Mouse (Mus musculus): Measurements from ENCODE around the gene Olfr1494. TPM values are rescaled to one million over a fixed set of nuclear protein-coding genes. Genes with fewer than 3 reads are reported as not detected.

Gene Olfr1494
- not detected in 2 replicates for polyA plus RNA-seq (2014; fragmentation: Nextera tagmentation; extraction: Ambion mirVana)

DNA sequence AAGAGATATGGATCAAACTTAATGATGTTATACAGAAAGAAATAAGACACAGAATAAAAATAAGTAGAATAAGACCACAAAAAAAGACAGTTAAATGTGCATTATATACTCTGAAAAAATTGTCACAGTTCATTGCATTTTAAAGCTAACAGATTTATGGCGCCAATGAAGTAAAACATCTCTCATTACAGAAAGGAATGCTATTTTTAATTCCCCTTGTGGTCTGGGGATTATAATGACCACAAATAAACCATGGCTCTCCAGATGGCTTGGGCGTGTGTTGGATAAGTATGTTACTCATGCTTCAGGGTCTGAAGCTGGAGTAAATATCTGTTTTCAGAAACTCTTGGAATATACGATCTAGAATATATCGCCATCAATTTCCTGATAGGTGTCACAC lies at the start of gene Olfr1494:
Gene Olfr1494, plus strand, starts transcription at position 301 of the 400 bp plus-strand sequence.
- Histone ChIP-seq H3K9me3 (ENCODE audit: control insufficient read depth, low read length) (no peaks in the 10 kb centered on the region), H3K4me2 (ENCODE audit: low read depth, severe bottlenecking) (no peak within 1 kb of the TSS), H3K27ac (replicated peaks; ENCODE audit: low read depth, low read length) (no peak within 1 kb of the TSS), H3K9ac (ENCODE audit: low read length) (no peak within 1 kb of the TSS), H3K4me1 (ENCODE audit: control insufficient read depth, insufficient read depth, low read length) (no peaks in the 10 kb centered on the region), H3K4me3 (ENCODE audit: low read depth, low read length) (no peak within 1 kb of the TSS), H3K27me3 (ENCODE audit: control insufficient read depth, insufficient read depth, low read length) (no peaks in the 10 kb centered on the region), H3K36me3 (ENCODE audit: control insufficient read depth, insufficient read depth, low read length) (no peaks in the 10 kb centered on the region)
- no peak for DNase-seq (ENCODE audit: low spot score)
- WGBS = 89% methylated on average over 4 of the region's 4 CpGs
- no peak for ATAC-seq (ENCODE audit: insufficient number of reproducible peaks, low FRiP score, low TSS enrichment, low read depth)

DNA sequence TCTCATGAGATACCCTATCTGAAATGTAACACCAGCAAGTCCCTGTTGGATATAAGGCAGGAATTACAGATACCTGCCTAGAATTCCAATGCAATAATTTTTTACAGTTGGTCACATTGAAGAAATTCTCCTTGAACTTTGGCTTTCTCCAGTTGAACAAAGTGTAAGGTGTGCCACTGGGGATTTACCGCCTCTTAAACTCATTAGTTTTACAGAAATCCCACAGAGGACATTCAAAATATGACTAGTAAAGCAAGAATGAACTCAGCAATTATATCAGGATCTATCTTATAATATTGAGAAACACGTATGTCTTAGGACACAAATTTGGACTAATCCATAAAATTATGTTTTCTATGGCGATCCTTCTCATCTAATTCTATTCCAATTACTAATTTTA lies 42.6 kb upstream of the Olfr1494 start, which contains the start of gene Olfr1491:
Gene Olfr1491, plus strand, starts transcription at position 301 of the 400 bp plus-strand sequence.
- 70% methylated on average over 3 of the region's 3 CpGs for WGBS
- no peak for ATAC-seq (ENCODE audit: insufficient number of reproducible peaks, low FRiP score, low TSS enrichment, low read depth)
- no peak within 1 kb of the TSS for H3K4me2 ChIP-seq (ENCODE audit: low read depth, severe bottlenecking)

DNA sequence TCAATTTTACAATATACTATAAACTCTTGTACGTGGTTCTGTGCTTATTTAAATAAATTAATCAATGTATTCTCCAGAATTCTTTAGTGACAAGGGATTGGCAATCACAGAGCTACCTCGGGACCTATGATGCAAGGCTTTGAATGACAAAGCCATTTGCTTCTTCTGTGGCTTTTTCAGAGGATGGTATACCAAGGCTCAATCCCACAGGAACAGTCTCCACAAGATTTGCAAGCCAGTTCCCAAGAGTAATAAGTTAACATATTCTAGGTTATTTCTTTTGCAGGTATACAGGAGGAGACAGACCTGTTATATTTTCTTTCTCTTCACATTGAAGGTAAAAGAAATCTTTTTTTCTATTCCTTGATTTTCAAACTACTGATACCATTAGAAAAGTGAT lies 16.6 kb upstream of the Olfr1494 start, which contains the start of gene Olfr1493-ps1:
Gene Olfr1493-ps1, plus strand, starts transcription at position 301 of the 400 bp plus-strand sequence.
- no peak for ATAC-seq (ENCODE audit: insufficient number of reproducible peaks, low FRiP score, low TSS enrichment, low read depth)
- 57% methylated on average over 2 of the region's 2 CpGs for WGBS

More for the DNA sequence above, 42.6 kb upstream of the Olfr1494 start, which contains the start of gene Olfr1491:
- H3K4me3 ChIP-seq (ENCODE audit: low read depth, low read length) = no peak within 1 kb of the TSS
- no peaks in the 10 kb centered on the region for H3K4me1 ChIP-seq (ENCODE audit: control insufficient read depth, insufficient read depth, low read length)
- DNase-seq (ENCODE audit: low spot score) = no peak
- H3K27ac ChIP-seq (replicated peaks; ENCODE audit: low read depth, low read length) = no peak within 1 kb of the TSS
- no peaks in the 10 kb centered on the region for H3K9me3 ChIP-seq (ENCODE audit: control insufficient read depth, low read length)
- H3K27me3 ChIP-seq (ENCODE audit: control insufficient read depth, insufficient read depth, low read length) = no peaks in the 10 kb centered on the region
- H3K9ac ChIP-seq (ENCODE audit: low read length) = no peak within 1 kb of the TSS
- no peaks in the 10 kb centered on the region for H3K36me3 ChIP-seq (ENCODE audit: control insufficient read depth, insufficient read depth, low read length)

DNA sequence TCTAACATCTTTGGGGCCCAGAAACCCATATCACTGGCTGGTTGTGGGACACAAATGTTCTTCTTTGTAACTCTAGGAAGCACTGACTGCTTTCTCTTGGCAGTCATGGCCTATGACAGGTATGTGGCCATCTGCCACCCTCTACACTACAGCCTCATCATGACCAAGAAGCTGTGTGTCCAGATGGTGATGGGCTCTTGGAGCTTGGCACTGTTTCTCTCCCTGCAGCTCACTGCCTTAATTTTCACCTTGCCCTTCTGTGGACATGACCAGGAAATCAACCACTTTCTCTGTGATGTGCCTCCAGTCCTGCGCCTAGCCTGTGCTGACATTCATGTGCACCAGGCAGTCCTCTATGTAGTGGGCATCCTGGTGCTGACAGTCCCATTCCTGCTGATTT lies 9.8 kb downstream of the Olfr1494 start:
- H3K4me3 ChIP-seq (ENCODE audit: low read depth, low read length) = no peak overlapping the region
- H3K27ac ChIP-seq (replicated peaks; ENCODE audit: low read depth, low read length) = no peak overlapping the region
- DNase-seq (ENCODE audit: low spot score) (no peak), ATAC-seq (ENCODE audit: insufficient number of reproducible peaks, low FRiP score, low TSS enrichment, low read depth) (no peak)
- WGBS = 100% methylated on average over 1 of the region's 1 CpGs
- H3K9me3 ChIP-seq (ENCODE audit: control insufficient read depth, low read length) = no peaks in the 10 kb centered on the region; the same call in 1 of the 2 replicates
- no peaks in the 10 kb centered on the region for H3K4me1 ChIP-seq (ENCODE audit: control insufficient read depth, insufficient read depth, low read length)
- no peaks in the 10 kb centered on the region for H3K36me3 ChIP-seq (ENCODE audit: control insufficient read depth, insufficient read depth, low read length)
- H3K27me3 ChIP-seq (ENCODE audit: control insufficient read depth, insufficient read depth, low read length) = no peaks in the 10 kb centered on the region
- no peak overlapping the region for H3K9ac ChIP-seq (ENCODE audit: low read length)
- H3K4me2 ChIP-seq (ENCODE audit: low read depth, severe bottlenecking) = no peak overlapping the region

More for the DNA sequence above, 16.6 kb upstream of the Olfr1494 start, which contains the start of gene Olfr1493-ps1:
- Histone ChIP-seq H3K4me1 (ENCODE audit: control insufficient read depth, insufficient read depth, low read length) (no peaks in the 10 kb centered on the region), H3K27ac (replicated peaks; ENCODE audit: low read depth, low read length) (no peak within 1 kb of the TSS), H3K9me3 (ENCODE audit: control insufficient read depth, low read length) (no peaks in the 10 kb centered on the region), H3K9ac (ENCODE audit: low read length) (no peak within 1 kb of the TSS), H3K27me3 (ENCODE audit: control insufficient read depth, insufficient read depth, low read length) (no peaks in the 10 kb centered on the region), H3K36me3 (ENCODE audit: control insufficient read depth, insufficient read depth, low read length) (no peaks in the 10 kb centered on the region), H3K4me2 (ENCODE audit: low read depth, severe bottlenecking) (no peak within 1 kb of the TSS), H3K4me3 (ENCODE audit: low read depth, low read length) (no peak within 1 kb of the TSS)
- no peak for DNase-seq (ENCODE audit: low spot score)

DNA sequence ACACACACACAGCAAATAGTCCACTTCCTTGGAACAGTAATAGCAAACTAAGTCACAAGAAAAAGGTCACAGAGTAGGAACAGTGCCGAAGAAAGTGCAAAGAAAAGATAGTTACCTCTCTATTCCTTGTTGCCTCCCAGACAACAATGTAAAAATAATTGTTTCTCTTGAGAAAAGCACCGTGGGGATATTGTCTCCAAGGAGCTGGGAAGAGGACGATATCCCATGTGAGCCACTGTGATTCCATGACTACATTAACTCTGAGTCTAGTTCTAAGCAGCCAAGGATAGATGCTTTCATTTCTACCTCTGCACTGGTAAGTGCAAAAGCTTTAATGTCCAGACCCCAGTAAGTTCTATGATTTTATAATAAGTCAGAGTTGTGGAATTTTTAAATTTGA lies 24.8 kb downstream of the Olfr1494 start, which contains the start of gene Olfr1495:
Gene Olfr1495, plus strand, starts transcription at position 301 of the 400 bp plus-strand sequence.
- WGBS = 89% methylated on average over 3 of the region's 3 CpGs
- Histone ChIP-seq H3K9ac (ENCODE audit: low read length) (no peak within 1 kb of the TSS), H3K4me2 (ENCODE audit: low read depth, severe bottlenecking) (no peak within 1 kb of the TSS), H3K27ac (replicated peaks; ENCODE audit: low read depth, low read length) (no peak within 1 kb of the TSS), H3K4me1 (ENCODE audit: control insufficient read depth, insufficient read depth, low read length) (no peaks in the 10 kb centered on the region), H3K4me3 (ENCODE audit: low read depth, low read length) (no peak within 1 kb of the TSS), H3K27me3 (ENCODE audit: control insufficient read depth, insufficient read depth, low read length) (no peaks in the 10 kb centered on the region), H3K36me3 (ENCODE audit: control insufficient read depth, insufficient read depth, low read length) (no peaks in the 10 kb centered on the region), H3K9me3 (ENCODE audit: control insufficient read depth, low read length) (no peaks in the 10 kb centered on the region; the same call in 1 of the 2 replicates)
- ATAC-seq (ENCODE audit: insufficient number of reproducible peaks, low FRiP score, low TSS enrichment, low read depth) = no peak
- no peak for DNase-seq (ENCODE audit: low spot score)

DNA sequence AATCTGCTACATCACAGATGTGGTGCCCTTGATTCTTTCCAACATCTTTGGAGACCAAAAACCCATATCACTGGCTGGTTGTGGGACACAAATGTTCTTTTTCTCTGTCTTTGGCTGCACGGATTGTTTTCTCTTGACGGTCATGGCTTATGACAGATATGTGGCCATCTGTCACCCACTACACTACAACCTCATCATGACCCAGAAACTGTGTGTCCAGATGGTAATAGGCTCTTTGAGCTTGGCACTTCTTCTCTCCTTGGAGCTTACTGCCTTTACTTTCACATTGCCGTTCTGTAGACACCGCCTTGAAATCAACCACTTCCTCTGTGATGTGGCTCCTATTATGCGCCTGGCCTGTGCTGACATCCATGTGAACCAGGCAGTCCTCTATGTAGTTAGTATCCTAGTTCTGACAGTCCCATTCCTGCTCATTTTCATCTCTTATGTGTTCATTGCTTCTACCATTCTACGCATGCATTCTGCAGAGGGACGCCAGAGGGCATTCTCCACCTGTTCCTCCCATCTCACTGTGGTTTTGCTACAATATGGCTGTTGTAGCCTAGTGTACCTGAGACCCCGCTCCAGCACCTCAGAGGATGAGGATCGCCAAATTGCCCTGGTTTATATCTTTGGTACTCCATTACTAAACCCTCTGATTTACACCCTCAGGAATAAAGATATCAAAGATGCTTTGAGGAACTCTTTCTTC lies 29.2 kb downstream of the Olfr1494 start:
- Histone ChIP-seq H3K9ac (ENCODE audit: low read length) (no peak overlapping the region), H3K27ac (replicated peaks; ENCODE audit: low read depth, low read length) (no peak overlapping the region), H3K4me3 (ENCODE audit: low read depth, low read length) (no peak overlapping the region), H3K9me3 (ENCODE audit: control insufficient read depth, low read length) (no peaks in the 10 kb centered on the region; the same call in 1 of the 2 replicates), H3K36me3 (ENCODE audit: control insufficient read depth, insufficient read depth, low read length) (no peaks in the 10 kb centered on the region), H3K4me2 (ENCODE audit: low read depth, severe bottlenecking) (no peak overlapping the region), H3K27me3 (ENCODE audit: control insufficient read depth, insufficient read depth, low read length) (no peaks in the 10 kb centered on the region), H3K4me1 (ENCODE audit: control insufficient read depth, insufficient read depth, low read length) (no peaks in the 10 kb centered on the region)
- no peak for DNase-seq (ENCODE audit: low spot score)
- no peak for ATAC-seq (ENCODE audit: insufficient number of reproducible peaks, low FRiP score, low TSS enrichment, low read depth)
- WGBS = 93% methylated on average over 9 of the region's 9 CpGs

DNA sequence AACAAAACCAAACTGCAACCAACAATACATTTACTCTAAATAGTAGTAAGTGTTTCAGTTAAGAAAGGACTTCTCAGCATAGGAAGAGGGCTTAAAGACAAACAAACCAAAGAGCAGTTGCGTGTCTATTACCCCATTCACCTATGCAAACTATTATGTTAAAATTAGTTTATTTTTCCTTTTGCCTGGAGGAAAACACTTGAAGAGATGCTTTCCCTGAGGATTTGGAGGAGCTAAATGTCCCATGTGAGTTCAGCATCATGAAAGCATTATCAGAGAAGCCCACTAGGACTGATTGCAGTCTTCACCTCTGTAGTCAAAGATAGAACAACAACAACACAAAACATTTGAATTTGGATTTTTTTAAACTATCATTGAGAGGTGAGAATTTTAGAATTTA lies 38.0 kb downstream of the Olfr1494 start, which contains the start of gene Olfr1496:
Gene Olfr1496, plus strand, starts transcription at position 301 of the 400 bp plus-strand sequence.
- no peaks in the 10 kb centered on the region for H3K4me1 ChIP-seq (ENCODE audit: control insufficient read depth, insufficient read depth, low read length)
- no peaks in the 10 kb centered on the region for H3K27me3 ChIP-seq (ENCODE audit: control insufficient read depth, insufficient read depth, low read length)
- WGBS = 89% methylated on average over 1 of the region's 1 CpGs
- no peak within 1 kb of the TSS for H3K4me3 ChIP-seq (ENCODE audit: low read depth, low read length)
- DNase-seq (ENCODE audit: low spot score) (no peak), ATAC-seq (ENCODE audit: insufficient number of reproducible peaks, low FRiP score, low TSS enrichment, low read depth) (no peak)
- H3K9me3 ChIP-seq (ENCODE audit: control insufficient read depth, low read length) = no peaks in the 10 kb centered on the region
- H3K27ac ChIP-seq (replicated peaks; ENCODE audit: low read depth, low read length) = no peak within 1 kb of the TSS
- no peak within 1 kb of the TSS for H3K9ac ChIP-seq (ENCODE audit: low read length)
- H3K36me3 ChIP-seq (ENCODE audit: control insufficient read depth, insufficient read depth, low read length) = no peaks in the 10 kb centered on the region
- H3K4me2 ChIP-seq (ENCODE audit: low read depth, severe bottlenecking) = no peak within 1 kb of the TSS

DNA sequence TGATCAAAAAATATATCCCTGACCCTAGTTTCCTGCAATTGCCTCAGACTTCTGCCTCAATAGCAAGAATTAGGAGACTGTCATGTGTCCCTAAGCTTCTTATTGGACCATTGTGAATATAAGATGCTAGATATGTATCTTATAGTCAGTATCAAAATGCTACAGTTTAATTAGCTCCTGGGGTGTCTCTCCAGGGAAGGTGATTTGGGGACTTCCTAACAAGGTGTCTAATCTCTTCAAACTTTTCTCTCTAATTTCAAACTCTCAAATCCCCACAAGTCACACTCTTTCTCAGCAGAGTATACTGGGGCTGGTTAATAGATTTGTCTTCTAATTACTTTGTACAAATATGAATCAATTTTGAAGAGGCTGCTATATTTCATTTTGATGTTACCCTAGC lies 58.6 kb downstream of the Olfr1494 start, which contains the start of gene Olfr1497:
Gene Olfr1497, minus strand, starts transcription at position 101 of the 400 bp plus-strand sequence.
- Histone ChIP-seq H3K9me3 (ENCODE audit: control insufficient read depth, low read length) (no peaks in the 10 kb centered on the region), H3K36me3 (ENCODE audit: control insufficient read depth, insufficient read depth, low read length) (no peaks in the 10 kb centered on the region), H3K27me3 (ENCODE audit: control insufficient read depth, insufficient read depth, low read length) (no peaks in the 10 kb centered on the region), H3K4me1 (ENCODE audit: control insufficient read depth, insufficient read depth, low read length) (no peaks in the 10 kb centered on the region), H3K4me3 (ENCODE audit: low read depth, low read length) (no peak within 1 kb of the TSS), H3K9ac (ENCODE audit: low read length) (no peak within 1 kb of the TSS), H3K27ac (replicated peaks; ENCODE audit: low read depth, low read length) (no peak within 1 kb of the TSS), H3K4me2 (ENCODE audit: low read depth, severe bottlenecking) (no peak within 1 kb of the TSS)
- ATAC-seq (ENCODE audit: insufficient number of reproducible peaks, low FRiP score, low TSS enrichment, low read depth) (no peak), DNase-seq (ENCODE audit: low spot score) (no peak)
